Mouse (Mus musculus): Measurements from ENCODE around the gene Ikbke.

Ikbke gene

DNA sequence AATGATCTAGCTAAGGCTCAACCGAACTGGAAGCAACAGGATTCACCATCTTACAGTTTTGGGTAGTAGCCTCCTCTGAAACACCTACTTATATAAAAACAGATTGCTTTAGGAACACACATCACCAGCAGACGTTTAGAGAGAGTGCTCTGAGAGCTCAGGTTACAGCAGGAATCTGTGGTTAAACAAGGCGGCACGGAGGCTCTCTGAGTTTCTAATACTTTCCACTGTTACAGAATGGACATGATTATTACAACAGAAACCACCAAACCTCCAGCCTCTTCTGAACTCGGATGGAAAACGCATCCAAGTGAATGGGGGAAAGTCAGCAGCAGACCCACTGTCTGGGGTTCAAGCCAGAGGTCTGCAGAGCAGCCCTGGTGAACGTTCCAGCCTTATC is 43.3 kb downstream of the Ikbke start:
- no peak for DNase-seq

DNA sequence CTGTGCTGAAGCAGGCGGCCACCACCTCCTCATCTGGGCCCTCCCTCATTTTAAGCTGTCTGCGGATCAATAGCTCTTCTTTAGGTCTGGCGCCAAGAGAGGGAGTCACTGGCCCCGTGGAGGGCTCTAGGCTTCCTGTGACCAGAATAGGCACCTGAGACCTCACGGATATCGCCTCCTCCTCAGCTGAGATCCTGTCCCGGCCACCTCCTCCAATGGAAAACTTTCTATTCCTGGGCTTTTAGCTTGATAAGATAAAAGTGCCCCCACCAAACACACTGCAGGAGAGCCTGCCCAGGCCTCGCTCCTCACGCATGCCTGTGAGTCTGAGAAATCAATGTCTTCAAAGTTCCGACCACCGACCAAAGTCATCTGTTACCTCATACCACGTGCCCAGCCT is 45.9 kb downstream of the Ikbke start:
- no peak for DNase-seq

- DNase-seq, result no peak
These were observed 50.7 kb downstream of the Ikbke start for GRCm38 (mm10) chr1:131228659-131229058.

- no peak for DNase-seq
These were observed 51.2 kb downstream of the Ikbke start for GRCm38 (mm10) chr1:131228225-131228624.

GRCm38 (mm10) chr1:131224848-131225471 is 54.4 kb downstream of the Ikbke start:
- no peak for DNase-seq

- DNase-seq, result no peak
These were observed 56.1 kb downstream of the Ikbke start for GRCm38 (mm10) chr1:131223345-131223744.

DNA sequence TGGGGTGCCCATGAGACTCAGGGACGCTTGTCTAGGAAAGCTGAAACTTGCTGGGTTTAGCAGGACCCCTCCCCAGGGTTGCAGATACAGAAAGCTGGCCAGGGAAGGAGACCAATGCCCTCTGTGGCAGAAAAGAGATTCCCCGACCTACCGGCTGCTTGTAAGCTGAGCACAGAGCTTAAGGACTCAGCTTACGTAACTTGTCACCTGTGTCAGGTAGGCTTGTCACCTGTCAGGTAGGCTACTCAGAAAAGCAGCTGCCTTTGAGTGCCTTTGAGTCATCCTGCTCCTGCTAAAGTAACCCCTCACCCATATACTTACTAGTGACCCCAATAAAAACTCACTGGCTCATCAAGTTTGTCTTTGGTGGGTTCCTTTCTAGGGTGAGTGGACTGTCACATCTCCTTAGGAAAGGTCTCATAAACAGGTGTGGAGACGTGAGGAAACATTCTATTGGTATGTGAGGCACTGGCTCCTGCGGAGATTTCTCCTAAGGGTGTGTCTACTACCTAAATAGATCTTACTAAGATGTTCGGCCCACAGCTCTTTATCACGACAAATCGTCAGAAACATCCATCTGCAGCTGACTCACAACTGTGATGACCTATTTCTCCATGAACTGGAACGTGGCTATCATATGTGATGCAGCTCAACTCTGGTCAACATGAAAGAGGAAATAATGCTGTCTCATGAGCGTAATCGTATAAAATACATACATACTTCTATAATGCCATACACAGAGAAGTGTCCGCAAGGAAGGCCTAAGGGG is 57.4 kb downstream of the Ikbke start:
- DNase-seq, result no peak

DNA sequence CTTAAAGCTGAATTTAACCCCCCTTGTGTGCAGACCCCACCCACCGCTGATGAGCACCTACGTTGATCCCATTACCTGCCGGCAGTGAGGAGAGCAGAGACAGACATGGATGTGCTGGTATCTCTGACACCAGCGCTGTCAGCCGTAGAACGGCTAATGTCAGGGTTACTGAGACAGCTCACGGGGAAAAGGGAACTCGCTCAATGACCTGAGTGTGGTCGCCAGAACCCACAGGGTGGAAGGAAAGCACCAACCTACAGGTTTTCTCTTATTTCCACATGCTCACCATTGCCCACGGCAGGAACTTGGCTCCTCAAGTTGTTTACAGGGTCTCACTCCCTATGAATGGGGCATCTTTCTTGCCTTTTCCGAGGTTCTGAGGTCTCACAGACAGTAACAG is 60.5 kb downstream of the Ikbke start:
- no peak for DNase-seq

DNA sequence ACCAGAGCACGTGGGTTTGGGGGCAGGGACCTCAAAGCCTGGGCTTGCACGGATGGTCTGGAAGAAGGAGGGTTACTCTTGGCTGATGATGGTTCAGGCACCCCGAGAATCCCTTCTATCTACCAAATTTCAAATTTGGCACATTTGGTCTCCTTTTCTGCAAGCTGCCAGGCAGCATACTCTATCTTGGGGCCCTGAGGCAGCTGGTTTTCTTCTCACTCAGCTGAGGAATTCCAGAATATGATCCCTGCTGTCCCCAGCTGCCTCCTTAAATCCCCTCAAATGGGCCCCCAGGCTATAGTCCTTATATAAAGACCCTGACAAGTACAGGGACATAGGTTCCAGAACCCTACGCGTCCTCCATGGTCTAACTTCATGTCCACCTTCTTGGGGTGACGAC is 66.0 kb downstream of the Ikbke start:
- no peak for DNase-seq

GRCm38 (mm10) chr1:131212956-131213355 is 66.5 kb downstream of the Ikbke start:
- no peak for DNase-seq

DNA sequence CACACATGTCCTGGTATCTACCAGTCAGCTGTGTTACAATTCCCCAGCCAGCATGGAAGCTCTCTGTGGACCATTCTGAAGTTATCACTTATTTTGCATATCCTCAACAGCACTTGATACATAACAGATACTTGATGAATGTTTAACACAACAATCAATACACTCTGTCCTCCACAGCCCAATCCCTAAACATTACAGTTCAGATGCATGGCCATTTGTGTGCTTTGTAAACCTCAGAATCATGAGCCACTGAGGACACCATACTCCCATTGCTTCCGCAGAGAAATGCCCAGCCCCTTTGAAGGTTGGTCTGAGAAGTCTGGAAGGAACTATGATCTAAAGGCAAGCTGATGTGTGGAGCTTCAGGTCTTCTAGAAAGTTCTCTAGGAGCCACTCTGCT is 67.8 kb downstream of the Ikbke start:
- DNase-seq, result no peak

DNA sequence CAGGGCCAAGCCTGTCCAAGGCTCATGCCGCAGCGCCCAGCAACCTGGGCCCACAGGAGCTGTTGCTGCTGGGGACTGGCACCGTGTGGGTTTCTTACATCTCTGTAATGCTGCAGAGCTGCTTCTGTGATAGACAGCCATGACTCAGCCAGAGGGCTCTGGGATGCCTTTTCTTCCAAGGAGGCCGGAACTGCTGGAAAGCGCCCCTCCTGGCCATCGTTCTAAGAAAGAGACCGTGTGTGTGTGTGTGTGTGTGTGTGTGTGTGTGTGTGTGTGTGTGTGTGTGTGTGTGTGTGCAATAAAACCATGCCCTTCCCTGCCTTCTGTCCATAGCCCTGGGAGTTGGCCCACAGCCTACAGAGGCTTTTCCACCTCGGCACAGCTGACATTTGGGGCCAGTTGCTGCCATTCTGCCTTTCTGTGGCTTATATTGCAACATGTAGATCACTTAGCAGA is 69.4 kb downstream of the Ikbke start:
- peak; percentile 20 for DNase-seq

DNA sequence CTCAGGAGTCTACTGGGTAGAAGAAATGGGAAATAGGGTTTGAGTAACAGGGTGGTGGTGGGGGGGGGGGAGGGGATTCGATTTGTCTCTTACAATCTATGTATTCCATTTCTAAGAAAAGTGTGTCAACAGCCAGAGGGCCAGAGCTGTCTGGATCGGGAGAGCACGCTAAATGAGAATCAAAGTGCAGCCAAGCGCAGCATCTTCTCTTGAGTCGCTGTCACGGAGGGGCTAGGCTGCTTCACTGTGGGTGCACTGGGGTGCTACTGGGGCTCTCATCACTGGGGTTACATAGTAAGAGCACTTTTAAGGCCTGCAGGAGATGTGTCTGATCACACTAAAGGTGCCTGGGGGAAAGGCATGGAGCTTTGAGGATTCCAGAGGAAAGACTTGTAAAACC is 70.6 kb downstream of the Ikbke start:
- no peak for DNase-seq

DNA sequence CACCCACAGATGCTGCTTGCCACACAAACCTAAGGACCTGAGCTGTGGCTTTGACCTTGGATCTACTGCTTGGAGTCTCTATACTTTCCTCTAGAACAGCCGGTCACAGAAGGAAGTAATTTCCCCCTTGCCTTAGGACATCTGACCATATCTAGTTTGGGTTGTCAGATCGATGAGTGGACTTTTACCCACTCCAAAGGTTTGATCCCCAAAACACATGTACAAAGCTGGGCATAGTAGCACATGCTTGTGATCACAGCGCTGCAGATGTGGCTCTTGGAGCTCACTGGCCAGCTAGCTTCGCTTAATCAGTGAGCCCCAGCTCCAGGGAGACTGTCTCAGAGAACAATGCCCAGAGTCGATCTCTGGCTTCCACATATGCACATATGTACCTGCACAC is 71.3 kb downstream of the Ikbke start:
- DNase-seq, result no peak

DNA sequence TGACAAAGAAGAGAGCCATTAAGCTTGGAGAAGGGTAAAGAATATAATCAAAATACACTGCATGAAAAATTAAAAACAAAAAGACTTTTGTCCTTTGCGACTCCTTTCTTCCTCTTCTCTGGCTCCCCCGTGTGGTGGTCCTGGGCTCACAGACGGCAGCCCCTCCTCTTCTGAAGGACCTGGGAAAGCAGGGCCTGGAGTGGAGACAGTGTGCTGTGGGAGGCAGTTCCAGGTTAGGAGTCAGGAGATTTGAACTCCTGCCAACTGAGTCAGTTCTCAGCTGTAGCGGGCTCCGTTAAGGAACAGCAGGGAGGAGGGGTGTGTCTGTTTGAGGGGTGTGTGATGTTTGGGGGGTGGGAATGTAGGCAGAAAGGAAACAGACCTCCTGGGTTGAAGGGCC is 71.9 kb downstream of the Ikbke start:
- DNase-seq, result peak; percentile 88

GRCm38 (mm10) chr1:131206342-131206741 is 73.1 kb downstream of the Ikbke start:
- no peak for DNase-seq

GRCm38 (mm10) chr1:131204461-131204860 is 74.9 kb downstream of the Ikbke start:
- no peak for DNase-seq
